Mouse (Mus musculus) heart, postnatal 0 days (tissue): ENCODE results near the gene Rnf126. TPM values are rescaled to one million over a fixed set of nuclear protein-coding genes. Genes with fewer than 3 reads are reported as not detected.
A peak's percentile ranks its signal among the peaks of the same experiment; 100 is the strongest.

Experiments
- ATAC-seq: fragments of 200-750 bp; cut with Nextera tagmentation; 2 replicates; pipeline ENCODE4 v1.8.0; 2017; ENCODE audit warnings: low read depth, moderate number of reproducible peaks, moderate library complexity; ENCODE audit not compliant: insufficient read depth
- DNase-seq: peaks from one replicate; pipeline ENCODE4 v3.0.0-alpha.2; 2016; ENCODE audit warnings: low spot score
- H3K27ac ChIP-seq: fragments of 300-500 bp; sonication (generic); 2 replicates; pipeline ENCODE4 v1.5.1; 2014; ENCODE audit warnings: low read depth, mild to moderate bottlenecking
- H3K27me3 ChIP-seq: fragments of 300-500 bp; sonication (generic); 2 replicates; pipeline ENCODE4 v1.6.1; 2014; ENCODE audit warnings: low read length, mixed read lengths; ENCODE audit not compliant: control insufficient read depth, insufficient read depth
- H3K36me3 ChIP-seq: fragments of 300-500 bp; sonication (generic); replicated peaks from 2 replicates; pipeline ENCODE4 v1.6.1; 2014; ENCODE audit warnings: low read length, mixed read lengths; ENCODE audit not compliant: control insufficient read depth, insufficient read depth
- H3K4me1 ChIP-seq: fragments of 300-500 bp; sonication (generic); 2 replicates; pipeline ENCODE4 v1.6.1; 2014; ENCODE audit warnings: antibody characterized with exemption; ENCODE audit not compliant: control insufficient read depth, insufficient read depth
- H3K4me2 ChIP-seq: fragments of 300-500 bp; sonication (generic); 2 replicates; pipeline ENCODE4 v1.6.1; 2014; ENCODE audit warnings: low read depth, mild to moderate bottlenecking, low read length, moderate library complexity
- H3K4me3 ChIP-seq: fragments of 300-500 bp; sonication (generic); 2 replicates; pipeline ENCODE4 v1.5.1; 2014; ENCODE audit warnings: low read depth, low read length
- H3K9ac ChIP-seq: fragments of 300-500 bp; sonication (generic); replicated peaks from 2 replicates; pipeline ENCODE4 v1.6.1; 2014; ENCODE audit warnings: low read depth, low read length, mixed read lengths
- H3K9me3 ChIP-seq: fragments of 300-500 bp; sonication (generic); replicated peaks from 2 replicates; pipeline ENCODE4 v1.6.1; 2016; ENCODE audit warnings: low read length; ENCODE audit not compliant: control insufficient read depth
- CTCF ChIP-seq: IDR thresholded peaks from 2 replicates; pipeline ENCODE4 v1.5.1; 2016; ENCODE audit warnings: antibody characterized with exemption, control low read depth, low read depth
- EP300 ChIP-seq: IDR thresholded peaks from 2 replicates; pipeline ENCODE4 v1.6.1; 2016; ENCODE audit warnings: antibody characterized with exemption, low read depth
- whole genome bisulfite sequencing: fragments of 180-500 bp; shearing (Covaris S2); extraction: QIAGEN DNeasy Blood & Tissue Kit; methylation state at CpG from one replicate; pipeline ENCODE4 v1.1.7; 2014; 5-methylcytosine and 5-hydroxymethylcytosine counted together
- polyA plus RNA-seq: library from polyadenylated mRNA; unstranded; fragments of >200 nt; fragmentation: Nextera tagmentation; extraction: Ambion mirVana; gene quantifications from 2 replicates; pipeline ENCODE4 v1.2.1, GENCODE M21; 2015
- total RNA-seq: library from RNA; depleted of rRNA; stranded (reverse); fragments of >200 nt; gene quantifications from 2 replicates; pipeline ENCODE4 v1.2.3, GENCODE M21; 2014; ENCODE audit warnings: low replicate concordance; rRNA removed

Rnf126 gene
- 38.6 and 67.5 TPM in 2 replicates for total RNA-seq
- polyA plus RNA-seq = 35.9 and 37.6 TPM in 2 replicates

- Histone ChIP-seq H3K9ac (peak within 1 kb of the TSS; percentile 87), H3K4me2 (peak within 1 kb of the TSS; percentile 77), H3K4me1 (peaks cover 31% of the 10 kb centered on the region), H3K9me3 (no peaks in the 10 kb centered on the region), H3K27ac (peak within 1 kb of the TSS; percentile 91), H3K4me3 (peak within 1 kb of the TSS; percentile 88), H3K36me3 (peaks cover 6% of the 10 kb centered on the region), H3K27me3 (no peaks in the 10 kb centered on the region)
- WGBS = under 1% methylated on average over 95 of the region's 101 CpGs
- ATAC-seq = peak; percentile 93
- no peak for TF ChIP-seq EP300
- TF ChIP-seq CTCF = no peak
- DNase-seq = peak; percentile 98
Observed at GRCm38 (mm10) chr10:79766508-79767325, at the start of gene Rnf126. TSS of gene Rnf126 (minus strand) at chr10:79766952.

- H3K9me3 ChIP-seq = no peaks in the 10 kb centered on the region
- no peaks in the 10 kb centered on the region for H3K27me3 ChIP-seq
- WGBS = 85% methylated on average over 12 of the region's 12 CpGs
- H3K36me3 ChIP-seq = peaks cover 25% of the 10 kb centered on the region
- TF ChIP-seq CTCF = no peak
- no peak for TF ChIP-seq EP300
- H3K4me2 ChIP-seq = no peak overlapping the region
- DNase-seq (no peak), ATAC-seq (no peak)
- H3K9ac ChIP-seq = no peak overlapping the region
- H3K4me3 ChIP-seq = no peak overlapping the region
- no peaks in the 10 kb centered on the region for H3K4me1 ChIP-seq
- H3K27ac ChIP-seq = no peak overlapping the region
Observed at GRCm38 (mm10) chr10:79815671-79816494, 49.1 kb upstream of the Rnf126 start.

- peaks cover 19% of the 10 kb centered on the region for H3K36me3 ChIP-seq
- TF ChIP-seq EP300 = no peak
- no peak for TF ChIP-seq CTCF
- no peaks in the 10 kb centered on the region for H3K4me1 ChIP-seq
- DNase-seq = no peak
- no peak overlapping the region for H3K4me2 ChIP-seq
- no peaks in the 10 kb centered on the region for H3K27me3 ChIP-seq
- 83% methylated on average over 5 of the region's 5 CpGs for WGBS
- H3K4me3 ChIP-seq = no peak overlapping the region
- H3K9ac ChIP-seq = no peak overlapping the region
- H3K9me3 ChIP-seq = no peaks in the 10 kb centered on the region
- no peak overlapping the region for H3K27ac ChIP-seq
- ATAC-seq = no peak
Observed at GRCm38 (mm10) chr10:79814271-79814842, 47.6 kb upstream of the Rnf126 start.

- H3K27ac ChIP-seq = no peak overlapping the region
- DNase-seq = peak; percentile 42
- no peak overlapping the region for H3K4me3 ChIP-seq
- H3K4me2 ChIP-seq = no peak overlapping the region
- TF ChIP-seq EP300 = no peak
- peak; percentile 96 for TF ChIP-seq CTCF
- H3K9ac ChIP-seq = no peak overlapping the region
- peak; percentile 37; the same call in 1 of the 2 replicates for ATAC-seq
- H3K36me3 ChIP-seq = peaks cover 14% of the 10 kb centered on the region
- no peaks in the 10 kb centered on the region for H3K4me1 ChIP-seq
- WGBS = 28% methylated on average over 15 of the region's 15 CpGs
- H3K9me3 ChIP-seq = no peaks in the 10 kb centered on the region
- no peaks in the 10 kb centered on the region for H3K27me3 ChIP-seq
Observed at GRCm38 (mm10) chr10:79811736-79812637, 45.2 kb upstream of the Rnf126 start.
